Mouse (Mus musculus): ENCODE measurements around the gene Tor1a. TPM values are rescaled to one million over a fixed set of nuclear protein-coding genes. Genes with fewer than 3 reads are reported as not detected.
"Not testable (repeated sequence)": the region's sequence is repeated elsewhere in the genome, so short reads cannot be mapped to it uniquely, and the experiment has no call there.

Gene Tor1a
- polyA plus RNA-seq, 1 experiment from 2014 or later: 82.0 TPM

- WGBS: 92% methylated on average over 14 of the region's 14 CpGs
- Histone ChIP-seq H3K27ac (no peak overlapping the region), H3K9me3 (ENCODE audit: control insufficient read depth, low read length) (no peaks in the 10 kb centered on the region), H3K4me1 (replicated peaks; ENCODE audit: control insufficient read depth, insufficient read depth, low read length) (peaks cover 13% of the 10 kb centered on the region), H3K9ac (no peak overlapping the region), H3K4me2 (replicated peaks) (no peak overlapping the region), H3K36me3 (replicated peaks; ENCODE audit: control insufficient read depth, insufficient read depth) (peaks cover 90% of the 10 kb centered on the region), H3K27me3 (ENCODE audit: control insufficient read depth, insufficient read depth, low read length) (no peaks in the 10 kb centered on the region), H3K4me3 (replicated peaks; ENCODE audit: low read length) (no peak overlapping the region)
- DNase-seq (ENCODE audit: low spot score) (no peak), ATAC-seq (ENCODE audit: low FRiP score) (no peak)
These were observed 9.0 kb downstream of the Tor1a start for GRCm38 (mm10) chr2:30958726-30959125.

GRCm38 (mm10) chr2:30957511-30957910 is 10.2 kb downstream of the Tor1a start:
- no peaks in the 10 kb centered on the region for H3K27me3 ChIP-seq (ENCODE audit: control insufficient read depth, insufficient read depth, low read length)
- H3K4me3 ChIP-seq (replicated peaks; ENCODE audit: low read length): no peak overlapping the region
- ATAC-seq (ENCODE audit: low FRiP score) (no peak), DNase-seq (ENCODE audit: low spot score) (no peak)
- no peak overlapping the region for H3K9ac ChIP-seq
- 77% methylated on average over 4 of the region's 4 CpGs for WGBS
- peaks cover 78% of the 10 kb centered on the region for H3K36me3 ChIP-seq (replicated peaks; ENCODE audit: control insufficient read depth, insufficient read depth)
- H3K4me1 ChIP-seq (replicated peaks; ENCODE audit: control insufficient read depth, insufficient read depth, low read length): peaks cover 17% of the 10 kb centered on the region
- H3K27ac ChIP-seq: no peak overlapping the region
- H3K9me3 ChIP-seq (ENCODE audit: control insufficient read depth, low read length): no peaks in the 10 kb centered on the region
- no peak overlapping the region for H3K4me2 ChIP-seq (replicated peaks)

DNA sequence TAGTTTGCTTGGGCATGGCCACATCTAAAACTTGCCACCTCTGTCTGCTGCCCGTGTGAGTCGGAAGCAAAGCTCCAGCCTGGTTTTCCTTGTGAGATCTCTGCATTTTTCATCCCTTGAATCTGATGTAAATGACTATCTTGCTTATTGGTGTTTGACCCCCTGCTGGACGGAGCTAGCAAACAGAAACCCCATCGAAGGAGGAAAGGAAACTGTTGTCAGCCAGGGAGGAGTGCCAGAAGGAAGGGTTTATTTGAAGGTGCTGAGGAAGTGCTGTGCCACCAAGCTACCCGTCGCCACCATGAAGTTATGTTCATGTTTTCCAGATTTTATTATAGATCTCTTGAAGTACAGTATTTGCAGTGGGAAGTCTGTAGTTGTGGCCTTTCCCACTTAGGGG is 12.9 kb downstream of the Tor1a start:
- H3K9ac ChIP-seq: no peak overlapping the region
- H3K4me3 ChIP-seq (replicated peaks; ENCODE audit: low read length): no peak overlapping the region
- H3K27me3 ChIP-seq (ENCODE audit: control insufficient read depth, insufficient read depth, low read length): no peaks in the 10 kb centered on the region
- no peaks in the 10 kb centered on the region for H3K9me3 ChIP-seq (ENCODE audit: control insufficient read depth, low read length)
- H3K4me1 ChIP-seq (replicated peaks; ENCODE audit: control insufficient read depth, insufficient read depth, low read length): peaks cover 17% of the 10 kb centered on the region
- WGBS: 83% methylated on average over 6 of the region's 6 CpGs
- H3K4me2 ChIP-seq (replicated peaks): peak overlapping the region; percentile 91; the same call in 1 of the 2 replicates
- peaks cover 51% of the 10 kb centered on the region for H3K36me3 ChIP-seq (replicated peaks; ENCODE audit: control insufficient read depth, insufficient read depth)
- no peak overlapping the region for H3K27ac ChIP-seq
- no peak for DNase-seq (ENCODE audit: low spot score)
- no peak for ATAC-seq (ENCODE audit: low FRiP score)

- Histone ChIP-seq H3K9ac (peak within 1 kb of the TSS; percentile 82), H3K9me3 (ENCODE audit: control insufficient read depth, low read length) (no peaks in the 10 kb centered on the region), H3K27me3 (ENCODE audit: control insufficient read depth, insufficient read depth, low read length) (no peaks in the 10 kb centered on the region), H3K27ac (peak within 1 kb of the TSS; percentile 86), H3K4me3 (replicated peaks; ENCODE audit: low read length) (peak within 1 kb of the TSS; percentile 83), H3K36me3 (replicated peaks; ENCODE audit: control insufficient read depth, insufficient read depth) (peaks cover 33% of the 10 kb centered on the region), H3K4me1 (replicated peaks; ENCODE audit: control insufficient read depth, insufficient read depth, low read length) (peaks cover 17% of the 10 kb centered on the region), H3K4me2 (replicated peaks) (peak within 1 kb of the TSS; percentile 91)
- DNase-seq (ENCODE audit: low spot score): peak; percentile 94
- under 1% methylated on average over 60 of the region's 60 CpGs for WGBS
- ATAC-seq (ENCODE audit: low FRiP score): peak; percentile 91
These were observed 14.8 kb downstream of the Tor1a start, which contains the start of gene Tor1b for GRCm38 (mm10) chr2:30952824-30953490. Tor1b (plus strand) TSS chr2:30952959.

DNA sequence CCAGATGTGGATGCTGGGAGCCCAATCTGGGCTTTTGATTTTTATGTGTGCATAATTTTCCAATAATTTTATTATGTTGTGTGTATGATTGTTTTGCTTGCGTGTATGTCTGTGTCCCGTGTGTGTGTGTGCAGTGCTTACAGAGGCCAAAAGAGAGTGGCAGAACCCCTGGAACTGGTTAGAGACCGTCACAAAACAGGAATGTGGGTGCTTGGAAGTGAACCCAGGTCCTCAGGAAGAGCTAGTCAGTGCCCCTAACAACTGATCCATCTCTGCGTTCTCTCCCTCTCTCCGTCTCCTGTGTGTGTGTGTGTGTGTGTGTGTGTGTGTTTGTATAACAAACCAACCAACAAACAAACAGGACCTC is 15.3 kb downstream of the Tor1a start:
- Histone ChIP-seq H3K27me3 (ENCODE audit: control insufficient read depth, insufficient read depth, low read length) (no peaks in the 10 kb centered on the region), H3K27ac (peak overlapping the region; percentile 86), H3K9me3 (ENCODE audit: control insufficient read depth, low read length) (no peaks in the 10 kb centered on the region), H3K9ac (peak overlapping the region; percentile 82; the same call in 1 of the 2 replicates), H3K36me3 (replicated peaks; ENCODE audit: control insufficient read depth, insufficient read depth) (peaks cover 27% of the 10 kb centered on the region), H3K4me2 (replicated peaks) (peak overlapping the region; percentile 91), H3K4me3 (replicated peaks; ENCODE audit: low read length) (peak overlapping the region; percentile 83), H3K4me1 (replicated peaks; ENCODE audit: control insufficient read depth, insufficient read depth, low read length) (peaks cover 17% of the 10 kb centered on the region)
- ATAC-seq (ENCODE audit: low FRiP score): no peak
- DNase-seq (ENCODE audit: low spot score): no peak
- 27% methylated on average over 5 of the region's 5 CpGs for WGBS

GRCm38 (mm10) chr2:30942603-30943011 is 25.1 kb downstream of the Tor1a start:
- no peaks in the 10 kb centered on the region for H3K36me3 ChIP-seq (replicated peaks; ENCODE audit: control insufficient read depth, insufficient read depth)
- H3K27ac ChIP-seq: no peak overlapping the region
- WGBS: 29% methylated on average over 16 of the region's 16 CpGs
- DNase-seq (ENCODE audit: low spot score): peak; percentile 79
- H3K9ac ChIP-seq: no peak overlapping the region
- H3K4me1 ChIP-seq (replicated peaks; ENCODE audit: control insufficient read depth, insufficient read depth, low read length): no peaks in the 10 kb centered on the region
- ATAC-seq (ENCODE audit: low FRiP score): no peak; the same call in 1 of the 2 replicates
- no peaks in the 10 kb centered on the region for H3K9me3 ChIP-seq (ENCODE audit: control insufficient read depth, low read length)
- peak overlapping the region; percentile 13; the same call in 1 of the 2 replicates for H3K4me3 ChIP-seq (replicated peaks; ENCODE audit: low read length)
- no peaks in the 10 kb centered on the region for H3K27me3 ChIP-seq (ENCODE audit: control insufficient read depth, insufficient read depth, low read length)
- peak overlapping the region; percentile 42 for H3K4me2 ChIP-seq (replicated peaks)

GRCm38 (mm10) chr2:30942116-30942515 is 25.6 kb downstream of the Tor1a start:
- ATAC-seq (ENCODE audit: low FRiP score); H3K4me1 ChIP-seq (replicated peaks; ENCODE audit: control insufficient read depth, insufficient read depth, low read length); H3K9ac ChIP-seq; H3K4me3 ChIP-seq (replicated peaks; ENCODE audit: low read length); H3K36me3 ChIP-seq (replicated peaks; ENCODE audit: control insufficient read depth, insufficient read depth); DNase-seq (ENCODE audit: low spot score); H3K27ac ChIP-seq; H3K9me3 ChIP-seq (ENCODE audit: control insufficient read depth, low read length); H3K27me3 ChIP-seq (ENCODE audit: control insufficient read depth, insufficient read depth, low read length); H3K4me2 ChIP-seq (replicated peaks): not testable (repeated sequence)
- WGBS: 57% methylated on average over 7 of the region's 7 CpGs

- H3K27ac ChIP-seq: no peak overlapping the region
- no peak for ATAC-seq (ENCODE audit: low FRiP score)
- no peaks in the 10 kb centered on the region for H3K4me1 ChIP-seq (replicated peaks; ENCODE audit: control insufficient read depth, insufficient read depth, low read length)
- H3K4me2 ChIP-seq (replicated peaks): no peak overlapping the region
- WGBS: 92% methylated on average over 5 of the region's 5 CpGs
- no peaks in the 10 kb centered on the region for H3K36me3 ChIP-seq (replicated peaks; ENCODE audit: control insufficient read depth, insufficient read depth)
- H3K4me3 ChIP-seq (replicated peaks; ENCODE audit: low read length): no peak overlapping the region
- H3K27me3 ChIP-seq (ENCODE audit: control insufficient read depth, insufficient read depth, low read length): no peaks in the 10 kb centered on the region
- DNase-seq (ENCODE audit: low spot score): no peak
- no peaks in the 10 kb centered on the region for H3K9me3 ChIP-seq (ENCODE audit: control insufficient read depth, low read length)
- no peak overlapping the region for H3K9ac ChIP-seq
These were observed 26.1 kb downstream of the Tor1a start for GRCm38 (mm10) chr2:30941586-30941985.

GRCm38 (mm10) chr2:30938574-30938991 is 29.1 kb downstream of the Tor1a start:
- Histone ChIP-seq H3K4me2 (replicated peaks) (no peak overlapping the region), H3K9ac (no peak overlapping the region), H3K9me3 (ENCODE audit: control insufficient read depth, low read length) (no peaks in the 10 kb centered on the region), H3K4me3 (replicated peaks; ENCODE audit: low read length) (no peak overlapping the region), H3K27me3 (ENCODE audit: control insufficient read depth, insufficient read depth, low read length) (no peaks in the 10 kb centered on the region), H3K4me1 (replicated peaks; ENCODE audit: control insufficient read depth, insufficient read depth, low read length) (no peaks in the 10 kb centered on the region), H3K27ac (no peak overlapping the region), H3K36me3 (replicated peaks; ENCODE audit: control insufficient read depth, insufficient read depth) (no peaks in the 10 kb centered on the region)
- 48% methylated on average over 4 of the region's 4 CpGs for WGBS
- ATAC-seq (ENCODE audit: low FRiP score) (no peak), DNase-seq (ENCODE audit: low spot score) (no peak)

Data from hindbrain, embryonic 14.5 days (tissue).